Mouse (Mus musculus) right cerebral cortex, postnatal 36 days (tissue): ENCODE data around the gene Hoxb1.

ENCODE experiments used
- DNase-seq, 2 experiments: peaks; one replicate each; pipeline ENCODE4 v3.0.0; 2022; ENCODE audit warnings: low spot score in 2 of 2, mixed read lengths in 1 of 2

Hoxb1 gene

DNA sequence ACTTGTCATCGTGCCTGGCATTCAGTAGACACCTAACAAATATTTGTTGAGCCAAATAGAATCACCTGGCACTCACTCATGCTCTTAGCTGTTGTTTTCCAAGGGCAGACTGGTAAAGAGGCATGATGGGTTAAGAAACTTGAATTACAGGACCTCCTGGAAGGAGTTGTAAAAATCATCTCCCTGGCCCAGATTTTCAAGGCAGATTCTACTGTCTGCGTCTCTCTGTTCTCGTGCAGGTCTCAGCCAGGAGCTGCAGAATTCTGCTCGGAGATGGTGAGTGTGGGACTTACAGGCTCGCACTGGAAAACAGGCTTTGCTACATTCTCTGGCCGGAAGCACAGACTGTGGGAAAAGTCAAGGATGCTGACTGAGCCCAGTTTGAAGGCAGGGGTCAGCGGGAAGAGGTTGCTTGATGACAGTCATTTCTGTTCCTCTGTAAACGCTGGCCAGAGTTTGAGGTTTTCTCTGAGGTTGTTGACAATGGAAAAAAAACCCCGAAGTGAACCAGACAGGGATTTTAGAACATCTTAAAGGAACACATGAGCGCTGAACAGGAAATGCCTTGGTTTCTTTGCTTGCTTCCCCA lies 38.6 kb downstream of the Hoxb1 start:
- no peak for DNase-seq

DNA sequence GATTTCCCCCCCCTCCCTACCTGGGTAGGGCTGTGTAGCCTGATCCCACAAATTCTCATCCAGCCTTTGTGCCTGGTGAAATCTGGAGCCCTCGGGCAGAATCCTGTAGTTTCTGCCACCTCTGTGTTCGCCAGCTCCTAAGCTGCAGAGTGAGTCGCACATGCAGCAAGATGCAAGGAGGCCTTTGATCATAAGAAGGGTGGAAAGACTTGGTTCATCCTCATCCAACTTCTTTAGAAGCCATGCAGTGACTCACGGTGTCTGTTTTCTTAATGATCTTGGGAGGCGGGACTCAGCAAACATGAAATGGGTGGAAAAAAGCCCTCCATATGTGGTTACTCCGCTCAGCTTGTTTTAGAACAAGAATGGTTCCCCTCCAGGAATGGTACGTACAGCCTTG lies 39.3 kb downstream of the Hoxb1 start:
- no peak for DNase-seq

DNA sequence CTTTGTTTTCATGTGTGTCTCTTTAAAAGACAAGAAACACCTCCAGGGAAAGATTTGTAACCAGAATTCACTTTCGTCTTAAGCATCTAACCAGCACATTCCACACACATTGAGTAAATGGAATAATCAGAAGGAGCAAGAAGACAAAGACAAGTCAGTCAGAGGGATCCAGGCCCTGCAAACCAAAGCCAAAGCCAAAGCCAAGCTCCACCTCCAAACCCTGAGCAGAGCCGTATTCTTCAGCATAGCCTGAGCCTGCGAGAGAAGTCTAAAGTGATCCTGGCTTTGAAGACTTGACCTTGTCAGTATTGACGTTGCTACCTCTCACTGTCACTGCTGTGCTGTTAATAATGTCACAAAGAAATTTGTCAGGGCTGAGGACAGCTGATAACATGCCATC lies 40.0 kb downstream of the Hoxb1 start:
- no peak for DNase-seq

DNA sequence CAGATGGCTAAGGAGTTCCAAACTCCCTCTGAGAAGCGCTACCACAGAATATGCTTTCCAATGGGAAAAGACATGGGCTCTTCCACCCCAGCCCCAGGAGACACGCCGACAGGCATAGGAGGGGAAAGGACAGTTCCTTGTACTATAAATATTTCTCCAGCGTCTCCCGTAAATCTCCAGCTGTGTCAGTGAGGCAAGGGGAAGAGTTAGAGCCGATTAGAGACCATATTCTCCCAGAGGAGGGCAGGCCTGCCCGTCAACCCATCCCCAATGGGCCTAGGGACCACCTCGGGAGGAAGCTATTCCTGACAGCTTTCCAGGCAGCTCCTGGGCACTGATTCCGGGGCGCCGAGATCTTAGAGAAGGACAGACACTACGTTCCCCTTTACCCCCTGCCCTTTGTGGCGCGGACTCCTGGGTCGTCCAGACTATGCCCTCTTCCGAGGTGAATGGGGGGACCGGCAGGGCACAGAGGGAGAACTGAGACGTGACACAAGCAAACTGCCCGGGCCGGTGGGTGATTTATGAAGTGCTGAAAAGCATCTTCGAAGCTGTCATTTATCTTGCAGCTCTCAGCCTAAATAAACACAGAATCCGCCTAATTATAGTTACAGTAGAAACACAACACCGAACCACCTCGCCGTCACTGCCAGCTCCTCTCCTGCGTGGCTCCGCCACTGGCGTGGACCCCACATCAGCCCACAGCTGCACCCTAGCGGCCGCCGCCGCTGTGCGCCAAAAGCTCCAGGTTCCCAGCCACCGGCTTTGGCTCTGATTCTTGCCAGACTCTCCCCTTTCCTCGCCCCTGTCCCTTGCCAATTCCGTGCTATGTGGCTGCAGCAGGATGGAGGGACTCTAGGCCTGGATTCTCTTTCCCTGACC lies 41.9 kb downstream of the Hoxb1 start:
- DNase-seq: no peak

DNA sequence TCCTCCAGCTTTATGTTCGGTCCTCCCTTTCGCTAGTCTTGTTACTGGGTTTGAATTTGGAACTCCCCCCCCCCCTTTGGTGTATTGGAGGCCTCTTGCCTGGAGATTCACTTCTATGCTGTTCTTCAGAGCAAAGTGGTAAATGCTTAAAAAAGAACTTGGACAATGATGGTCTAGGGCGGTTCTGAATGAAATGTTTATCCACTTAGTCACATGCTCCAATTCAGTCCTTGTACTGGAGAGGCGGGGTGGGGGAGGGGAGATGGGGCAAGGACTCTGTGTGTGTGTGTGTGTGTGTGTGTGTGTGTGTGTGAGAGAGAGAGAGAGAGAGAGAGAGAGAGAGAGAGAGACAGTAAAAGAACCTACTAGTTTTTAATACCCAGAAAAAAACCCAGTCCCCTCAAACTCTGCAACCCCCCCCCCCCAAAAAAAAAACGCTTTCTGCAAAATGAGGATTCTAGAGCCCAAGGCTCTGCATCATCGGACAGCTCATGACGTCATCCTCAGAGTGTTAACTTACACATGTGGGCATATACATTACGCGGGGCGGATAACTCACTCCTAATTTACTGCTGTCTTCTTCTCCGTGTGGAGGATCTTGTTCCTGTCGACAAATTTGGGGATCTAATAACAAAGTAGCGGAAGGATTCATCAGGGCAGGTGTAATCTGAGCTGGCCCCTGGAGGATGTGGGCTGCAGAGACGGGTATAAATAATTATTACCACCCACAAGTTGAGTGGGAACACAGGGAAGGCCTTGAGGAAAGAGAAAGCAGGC lies 42.9 kb downstream of the Hoxb1 start:
- DNase-seq: no peak

DNA sequence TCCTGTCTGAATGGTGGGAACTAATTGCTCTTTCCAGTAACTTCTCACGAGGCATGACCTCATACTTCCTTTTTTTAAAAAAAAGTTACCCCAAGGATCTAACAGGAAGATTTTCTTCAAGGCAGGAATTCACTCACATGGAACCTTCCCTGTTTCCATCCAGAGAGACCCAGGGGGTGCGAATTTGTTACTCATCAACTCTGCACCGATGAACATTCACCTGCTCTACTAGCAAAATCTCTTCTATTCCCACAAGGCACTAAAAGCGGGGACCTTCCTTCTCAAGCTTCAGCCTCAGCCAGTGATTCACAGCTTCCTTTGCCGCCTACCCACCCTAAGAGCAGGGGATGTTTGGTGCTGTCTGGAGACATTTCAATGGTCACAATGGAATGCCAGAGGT lies 45.5 kb downstream of the Hoxb1 start:
- no peak for DNase-seq

DNA sequence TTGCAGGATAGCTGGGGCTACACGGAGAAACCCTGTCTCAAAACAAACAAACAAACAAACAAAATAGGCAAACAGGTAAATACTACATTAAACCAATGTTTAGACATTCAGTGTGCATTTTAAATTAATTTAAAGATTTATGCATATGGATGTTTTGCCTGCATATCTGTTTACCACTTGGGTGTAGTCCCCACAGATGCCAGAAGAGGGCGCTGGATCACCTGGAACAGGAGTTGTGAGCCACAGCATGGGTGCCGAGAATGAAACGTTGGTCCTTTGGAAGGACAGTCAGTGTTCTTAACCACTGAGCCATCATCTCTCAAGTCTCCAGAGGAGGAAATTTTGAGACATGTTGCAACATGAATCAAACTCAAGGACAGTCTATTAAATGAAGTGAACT lies 46.4 kb downstream of the Hoxb1 start:
- DNase-seq: no peak

DNA sequence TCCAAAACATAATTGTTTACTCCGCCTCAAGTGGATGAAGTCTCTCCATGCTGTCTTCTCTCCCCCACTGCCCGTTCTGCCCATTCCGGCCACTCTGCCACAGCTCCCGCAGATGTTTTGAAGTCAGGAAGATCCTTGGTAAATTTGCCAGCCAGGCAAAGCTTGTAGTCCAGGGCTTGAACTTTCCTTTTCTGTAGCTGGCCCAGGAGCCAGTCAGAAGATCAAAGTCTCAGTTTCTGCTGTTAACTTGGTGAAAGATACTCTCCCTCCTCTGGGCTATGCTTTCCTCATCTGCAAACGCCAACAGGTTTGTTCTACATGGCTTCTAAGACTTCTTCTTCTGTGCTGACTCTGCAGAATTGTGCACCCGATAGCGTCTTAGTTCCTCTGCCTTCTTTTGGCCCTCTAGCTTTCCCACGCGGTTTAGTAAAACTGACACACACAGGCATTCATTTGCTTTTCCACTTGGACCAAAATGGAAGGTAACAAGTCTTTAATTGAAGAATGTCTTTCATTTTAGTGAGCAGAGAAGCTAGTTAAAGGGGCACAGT lies 47.5 kb downstream of the Hoxb1 start:
- DNase-seq: no peak

DNA sequence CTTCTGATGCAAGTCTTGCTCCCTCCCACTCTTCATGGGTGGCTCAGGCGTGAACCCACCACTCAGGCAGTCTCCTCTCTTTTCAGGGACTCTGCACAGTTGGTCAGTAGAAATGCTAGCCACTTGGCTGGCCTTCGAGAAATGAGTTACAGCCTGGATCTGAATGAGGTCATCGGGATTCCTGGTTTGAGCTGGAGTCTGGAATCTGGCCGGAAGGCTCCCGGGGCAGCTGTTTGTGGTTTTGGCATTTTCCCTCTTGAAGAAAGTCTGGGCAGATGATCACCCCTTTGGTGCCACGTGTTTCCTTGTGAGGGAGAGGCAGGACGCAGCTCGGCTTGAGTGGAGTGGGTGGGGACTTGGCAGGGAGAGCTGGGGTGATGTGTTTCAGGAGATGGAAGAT lies 48.0 kb downstream of the Hoxb1 start:
- DNase-seq: peak; percentile 8 to 14

DNA sequence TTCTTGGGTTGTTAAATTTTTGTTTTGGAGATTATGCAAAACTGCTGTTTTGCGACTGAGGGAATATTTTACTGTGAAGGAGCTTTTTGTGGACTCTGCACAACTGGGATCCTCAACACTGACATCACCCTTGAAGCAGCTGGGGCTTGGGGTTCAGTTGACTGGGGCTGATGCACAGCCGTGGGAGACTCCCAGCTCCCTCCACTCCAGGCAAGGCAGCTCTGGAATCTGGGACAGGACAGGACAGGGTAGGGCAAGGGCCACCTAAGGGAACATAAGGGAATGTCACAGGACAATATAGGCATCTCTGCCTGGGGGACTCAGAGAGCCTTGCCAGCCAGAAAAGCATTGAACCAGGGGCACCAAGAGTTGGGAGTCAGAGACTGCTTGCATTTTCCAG lies 48.5 kb downstream of the Hoxb1 start:
- DNase-seq: no peak
